Mouse (Mus musculus): ENCODE results near the gene Zp2.

GRCm38 (mm10) chr7:120173603-120174244, 28.6 kb upstream of the Zp2 start, which contains the start of gene Anks4b:
- TF ChIP-seq CEBPB (IDR thresholded peaks at IDR 0.05; ENCODE audit: insufficient read depth, poor library complexity, severe bottlenecking) (no peak), POLR2A (IDR thresholded peaks at IDR 0.05; ENCODE audit: insufficient read length, low read depth) (no peak), USF1 (IDR thresholded peaks at IDR 0.05; ENCODE audit: low read depth) (no peak), MAX (IDR thresholded peaks at IDR 0.05; ENCODE audit: low read depth) (no peak), TCF3 (IDR thresholded peaks at IDR 0.05; ENCODE audit: insufficient read length, low read depth) (no peak), E2F4 (IDR thresholded peaks at IDR 0.05; ENCODE audit: insufficient read depth) (no peak), POLR2AphosphoS2 (IDR thresholded peaks at IDR 0.05; ENCODE audit: insufficient read length, low read depth) (no peak), REST (IDR thresholded peaks at IDR 0.05; ENCODE audit: insufficient read depth, insufficient read length) (no peak), MYOD1 (IDR thresholded peaks at IDR 0.05; ENCODE audit: control insufficient read depth in 1 of 3, insufficient read length in 2 of 3, low read depth in 2 of 3) (no peak), TCF12 (IDR thresholded peaks at IDR 0.05; ENCODE audit: insufficient read depth, poor library complexity, severe bottlenecking) (no peak)

Measured in myocyte (in vitro differentiated cells).